15 mouse cellular contexts compared by ENCODE assay signal in genomic region chr13:73727621-73728025, GRCm38 (mm10). TPM values are rescaled to one million over a fixed set of nuclear protein-coding genes. Genes with fewer than 3 reads are reported as not detected.
DNase-seq lines count a peak whose midpoint lies in the region; ATAC-seq and TF ChIP-seq lines count a peak whose summit lies in the region.
"Had no signal": no experiment of that assay in that cellular context is flagged by ENCODE, and none has a peak within 500 bp of the region (broad histone marks: within the 10 kb centered on the region; RNA-seq: fewer than 3 reads in every experiment).

No protein-coding gene starts in this region.

- H3K4me2 ChIP-seq in hindbrain, postnatal 0 days (ENCODE audit: low read depth, low read length), result no peak overlapping the region
- H3K4me2 ChIP-seq in liver, embryonic 12.5 days, result no peak overlapping the region
- H3K4me2 ChIP-seq: forebrain, embryonic 13.5 days; heart, embryonic 13.5 days; lung, embryonic 15.5 days had no signal

- no peak overlapping the region; the same call in 1 of the 2 replicates for H3K27ac ChIP-seq in hindbrain, postnatal 0 days
- H3K27ac ChIP-seq in hindbrain, embryonic 10.5 days, result no peak overlapping the region
- H3K27ac ChIP-seq in brown adipose tissue, adult 24 weeks (replicated peaks; ENCODE audit: low read depth, low read length), result 0 out of 2 replicates have a peak overlapping the region, but pooled peaks have one; percentile 1
- no peak overlapping the region for H3K27ac ChIP-seq in liver, embryonic 12.5 days
- H3K27ac ChIP-seq: forebrain, embryonic 13.5 days; heart, embryonic 13.5 days; lung, embryonic 15.5 days had no signal

- 27% methylated on average over 2 of the region's 2 CpGs for WGBS in hindbrain, postnatal 0 days
- 24% methylated on average over 2 of the region's 2 CpGs for WGBS in hindbrain, embryonic 10.5 days
- 40% methylated on average over 2 of the region's 2 CpGs for WGBS in liver, embryonic 12.5 days (ENCODE audit: insufficient replicate concordance)

- DNase-seq in hindbrain, postnatal 0 days (ENCODE audit: low spot score), result peak; percentile 4
- no peak for DNase-seq in hindbrain, embryonic 10.5 days (ENCODE audit: low spot score)
- peak; percentile 2 for DNase-seq in Muller cell, postnatal 12 days (ENCODE audit: inconsistent ontology term)
- DNase-seq in heart, postnatal 4 days, result peak; percentile 40
- DNase-seq in left cerebral cortex, adult 11 months (ENCODE audit: low spot score), result no peak

- peaks cover 3% of the 10 kb centered on the region; the same call in 1 of the 2 replicates for H3K4me1 ChIP-seq in hindbrain, postnatal 0 days (ENCODE audit: insufficient read depth, low read length)
- H3K4me1 ChIP-seq in hindbrain, embryonic 10.5 days (replicated peaks), result peaks cover 16% of the 10 kb centered on the region
- peaks cover 16% of the 10 kb centered on the region for H3K4me1 ChIP-seq in brown adipose tissue, adult 24 weeks (ENCODE audit: control insufficient read depth, insufficient read depth, insufficient read length, low read length)
- peaks cover under 1% of the 10 kb centered on the region; the same call in 1 of the 2 replicates for H3K4me1 ChIP-seq in liver, embryonic 12.5 days

- no peak for TF ChIP-seq CTCF in hindbrain, postnatal 0 days (IDR thresholded peaks at IDR 0.05; ENCODE audit: low read depth)

- no peaks in the 10 kb centered on the region for H3K27me3 ChIP-seq in hindbrain, postnatal 0 days (ENCODE audit: insufficient read depth, low read length)
- H3K27me3 ChIP-seq in hindbrain, embryonic 10.5 days (ENCODE audit: insufficient read depth, poor library complexity, severe bottlenecking), result peaks cover 20% of the 10 kb centered on the region
- H3K27me3 ChIP-seq in liver, embryonic 12.5 days (replicated peaks), result peaks cover 32% of the 10 kb centered on the region

- H3K9me3 ChIP-seq in hindbrain, postnatal 0 days (ENCODE audit: low read length), result no peaks in the 10 kb centered on the region
- H3K9me3 ChIP-seq in hindbrain, embryonic 10.5 days, result no peaks in the 10 kb centered on the region
- no peaks in the 10 kb centered on the region for H3K9me3 ChIP-seq in liver, embryonic 12.5 days (replicated peaks)
- H3K9me3 ChIP-seq: forebrain, embryonic 13.5 days; heart, embryonic 13.5 days; lung, embryonic 15.5 days had no signal

- H3K9ac ChIP-seq in hindbrain, postnatal 0 days (replicated peaks; ENCODE audit: low read length), result no peak overlapping the region
- no peak overlapping the region for H3K9ac ChIP-seq in liver, embryonic 12.5 days
- H3K9ac ChIP-seq: forebrain, embryonic 13.5 days; heart, embryonic 13.5 days; lung, embryonic 15.5 days had no signal

- H3K36me3 ChIP-seq in hindbrain, postnatal 0 days (ENCODE audit: insufficient read depth, low read length), result no peaks in the 10 kb centered on the region
- H3K36me3 ChIP-seq in hindbrain, embryonic 10.5 days, result no peaks in the 10 kb centered on the region
- H3K36me3 ChIP-seq in liver, embryonic 12.5 days, result no peaks in the 10 kb centered on the region
- H3K36me3 ChIP-seq: heart, embryonic 13.5 days; lung, embryonic 15.5 days had no signal

- no peak for ATAC-seq in hindbrain, postnatal 0 days
- no peak for ATAC-seq in liver, embryonic 12.5 days
- ATAC-seq: CD4-positive, CD25-positive, alpha-beta regulatory T cell, adult 4 months; forebrain, embryonic 13.5 days had no signal

- no peak overlapping the region for H3K4me3 ChIP-seq in hindbrain, postnatal 0 days (ENCODE audit: low read length)
- no peak overlapping the region for H3K4me3 ChIP-seq in hindbrain, embryonic 10.5 days
- no peak overlapping the region for H3K4me3 ChIP-seq in brown adipose tissue, adult 24 weeks (ENCODE audit: insufficient read depth, low read depth, low read length)
- H3K4me3 ChIP-seq in liver, embryonic 12.5 days, result no peak overlapping the region
- H3K4me3 ChIP-seq: forebrain, embryonic 13.5 days; heart, embryonic 13.5 days; lung, embryonic 15.5 days had no signal

RNA-seq across cellular contexts. Expression of gene Slc12a7, which starts 5.3 kb away (rescaled TPM):
- 7.1 and 11.0 TPM in 2 replicates for total RNA-seq in hindbrain, postnatal 0 days (2014; rRNA removed)
- 4.2 and 4.3 TPM in 2 replicates for polyA plus RNA-seq in hindbrain, postnatal 0 days (2015; fragmentation: Nextera tagmentation; extraction: Ambion mirVana)
- polyA plus RNA-seq in hindbrain, embryonic 10.5 days (2016; fragmentation: Nextera tagmentation; extraction: Ambion mirVana), result 43.4 and 53.4 TPM in 2 replicates
- 17.7 and 29.3 TPM in 2 replicates for polyA plus RNA-seq in brown adipose tissue, adult 24 weeks (2012; ENCODE audit: insufficient read depth, insufficient read length, missing spikeins)
- total RNA-seq in heart, postnatal 4 days (2021), result 100 to 1,000 TPM; 145 to 150 TPM
- 10.8 and 11.1 TPM in 2 replicates for polyA plus RNA-seq in liver, embryonic 12.5 days (2016; fragmentation: Nextera tagmentation; extraction: Ambion mirVana)

RNA-seq across cellular contexts. Expression of gene Slc6a19, which starts 23.0 kb away (rescaled TPM):
- total RNA-seq in hindbrain, postnatal 0 days (2014; rRNA removed), result 0.05 and 0.14 TPM in 2 replicates
- polyA plus RNA-seq in hindbrain, postnatal 0 days (2015; fragmentation: Nextera tagmentation; extraction: Ambion mirVana), result 0.34 and 0.51 TPM in 2 replicates
- polyA plus RNA-seq in hindbrain, embryonic 10.5 days (2016; fragmentation: Nextera tagmentation; extraction: Ambion mirVana), result 0.34 TPM in 1 of 2 replicates, not detected in the other
- 2.1 and 2.7 TPM in 2 replicates for polyA plus RNA-seq in brown adipose tissue, adult 24 weeks (2012; ENCODE audit: insufficient read depth, insufficient read length, missing spikeins)
- total RNA-seq in heart, postnatal 4 days (2021), result not detected
- polyA plus RNA-seq in liver, embryonic 12.5 days (2016; fragmentation: Nextera tagmentation; extraction: Ambion mirVana), result 0.45 and 0.47 TPM in 2 replicates
- total RNA-seq: left cerebral cortex, adult 18-20 months had no signal
- polyA plus RNA-seq: CD4-positive, CD25-positive, alpha-beta regulatory T cell, adult 4 months; heart, embryonic 13.5 days; limb, embryonic 14.5 days; lung, embryonic 15.5 days had no signal

RNA-seq across cellular contexts. Expression of gene Slc6a18, which starts 49.8 kb away (rescaled TPM):
- total RNA-seq in hindbrain, postnatal 0 days (2014; rRNA removed), result not detected in 2 replicates
- polyA plus RNA-seq in hindbrain, postnatal 0 days (2015; fragmentation: Nextera tagmentation; extraction: Ambion mirVana), result not detected in 2 replicates
- polyA plus RNA-seq in hindbrain, embryonic 10.5 days (2016; fragmentation: Nextera tagmentation; extraction: Ambion mirVana), result not detected in 2 replicates
- polyA plus RNA-seq in brown adipose tissue, adult 24 weeks (2012; ENCODE audit: insufficient read depth, insufficient read length, missing spikeins), result not detected in 2 replicates
- total RNA-seq in heart, postnatal 4 days (2021), result not detected
- polyA plus RNA-seq in liver, embryonic 12.5 days (2016; fragmentation: Nextera tagmentation; extraction: Ambion mirVana), result not detected in 2 replicates
- total RNA-seq: left cerebral cortex, adult 18-20 months; monocyte, adult 5-6 weeks had no signal
- polyA plus RNA-seq: CD4-positive, CD25-positive, alpha-beta regulatory T cell, adult 4 months; embryonic facial prominence, embryonic 11.5 days; forebrain, embryonic 13.5 days; heart, embryonic 13.5 days; lung, embryonic 15.5 days had no signal

Comparison
In these comparisons a context has a peak if more than half of its experiments do, and no peak if none do; other contexts are left out.
1. DNase-seq: peak in hindbrain, postnatal 0 days (single experiment), Muller cell, postnatal 12 days (single experiment) and heart, postnatal 4 days (single experiment); none in hindbrain, embryonic 10.5 days (single experiment) and left cerebral cortex, adult 11 months (single experiment).